Mouse (Mus musculus) heart, adult 9 months (tissue): ENCODE measurements around the gene Btbd7.

ENCODE experiments used
- DNase-seq, 2 experiments: peaks; one replicate each; pipeline ENCODE4 v3.0.0; 2022; ENCODE audit warnings: low spot score in 2 of 2

The Btbd7 gene

GRCm38 (mm10) chr12:102730798-102731619, 147.3 kb downstream of the Btbd7 start:
- no peak for DNase-seq
